Mouse (Mus musculus) G1E (cell line): ENCODE results near the gene Ckap4. TPM values are rescaled to one million over a fixed set of nuclear protein-coding genes. Genes with fewer than 3 reads are reported as not detected.
"Not testable (repeated sequence)": the region's sequence is repeated elsewhere in the genome, so short reads cannot be mapped to it uniquely, and the experiment has no call there.

Source experiments
- ATAC-seq: 2 replicates; pipeline ENCODE4 v1.8.0; 2016; ENCODE audit warnings: mild to moderate bottlenecking; ENCODE audit not compliant: insufficient number of reproducible peaks, poor library complexity, low FRiP score, severe bottlenecking; ENCODE audit errors: extremely low read depth
- DNase-seq: peaks from one replicate; pipeline ENCODE4 v3.0.0; 2012; ENCODE audit warnings: low spot score
- H3K27me3 ChIP-seq: 2 replicates; pipeline ENCODE4 v1.6.1; 2012; ENCODE audit warnings: mild to moderate bottlenecking, low read length, inconsistent platforms; ENCODE audit not compliant: insufficient read depth
- H3K36me3 ChIP-seq: replicated peaks from 2 replicates; pipeline ENCODE3; 2012; ENCODE audit warnings: mild to moderate bottlenecking, inconsistent platforms
- H3K4me1 ChIP-seq: 2 replicates; pipeline ENCODE4 v1.6.1; 2012; ENCODE audit warnings: low read depth, low read length, inconsistent platforms, mixed read lengths; ENCODE audit not compliant: insufficient read depth
- H3K4me3 ChIP-seq: 2 replicates; pipeline ENCODE4 v1.5.1; 2012; ENCODE audit warnings: low read depth, mild to moderate bottlenecking, inconsistent platforms, low read length, moderate library complexity, mixed read lengths
- H3K9me3 ChIP-seq: replicated peaks from 2 replicates; pipeline ENCODE4 v1.6.1; 2012; ENCODE audit warnings: inconsistent platforms
- CTCF ChIP-seq: IDR thresholded peaks from 2 replicates; pipeline ENCODE4 v1.5.1; 2012; ENCODE audit warnings: low read depth, low read length, inconsistent platforms, mixed read lengths
- GATA1 ChIP-seq: IDR thresholded peaks from 2 replicates; pipeline ENCODE4 v1.6.1; 2012; ENCODE audit warnings: borderline replicate concordance, low read length, inconsistent platforms, mixed read lengths
- GATA2 ChIP-seq: IDR thresholded peaks from 2 replicates; pipeline ENCODE4 v1.6.1; 2012; ENCODE audit warnings: low read depth, low read length, inconsistent platforms, borderline replicate concordance
- POLR2AphosphoS5 ChIP-seq: IDR thresholded peaks from 2 replicates; pipeline ENCODE4 v1.6.1; 2012; ENCODE audit warnings: low read depth, low read length, inconsistent platforms; ENCODE audit not compliant: insufficient replicate concordance
- TAL1 ChIP-seq: conservative IDR thresholded peaks from 2 replicates; pipeline ENCODE4 v1.6.1; 2012; ENCODE audit warnings: low read depth, low read length, inconsistent platforms, mixed read lengths
- polyA plus RNA-seq: library from polyadenylated mRNA; stranded (reverse); fragments of >175 nt; gene quantifications from 2 replicates; pipeline ENCODE4 v1.2.3, GENCODE M21; 2012
- total RNA-seq, 2 experiments: library from RNA; stranded (forward) in 1 of 2; stranded (reverse) in 1 of 2; fragments of 200-1000 nt in 1 of 2; fragments of >200 nt in 1 of 2; fragmentation: Nextera tagmentation in 1 of 2; gene quantifications; 2 replicates each; pipeline ENCODE4 v1.2.3; 2014 to 2017

Ckap4 gene
- total and polyA plus RNA-seq, 3 experiments = 0.02 to 5.3 TPM; not detected in 1

GRCm38 (mm10) chr10:84484661-84485060 lies 49.2 kb downstream of the Ckap4 start:
- TF ChIP-seq GATA2 = no peak
- TF ChIP-seq GATA1 = no peak
- no peak for TF ChIP-seq CTCF
- no peaks in the 10 kb centered on the region for H3K36me3 ChIP-seq
- DNase-seq (no peak), ATAC-seq (no peak)
- H3K4me1 ChIP-seq = no peaks in the 10 kb centered on the region
- H3K27me3 ChIP-seq = no peaks in the 10 kb centered on the region
- H3K9me3 ChIP-seq = no peaks in the 10 kb centered on the region
- no peak overlapping the region for H3K4me3 ChIP-seq

GRCm38 (mm10) chr10:84483553-84483952 lies 50.3 kb downstream of the Ckap4 start:
- DNase-seq (no peak), ATAC-seq (no peak)
- H3K4me3 ChIP-seq = no peak overlapping the region
- no peaks in the 10 kb centered on the region for H3K4me1 ChIP-seq
- TF ChIP-seq TAL1 (no peak), CTCF (no peak), GATA1 (no peak), POLR2AphosphoS5 (no peak), GATA2 (no peak)
- H3K9me3 ChIP-seq = no peaks in the 10 kb centered on the region
- no peaks in the 10 kb centered on the region for H3K36me3 ChIP-seq
- no peaks in the 10 kb centered on the region for H3K27me3 ChIP-seq

DNA sequence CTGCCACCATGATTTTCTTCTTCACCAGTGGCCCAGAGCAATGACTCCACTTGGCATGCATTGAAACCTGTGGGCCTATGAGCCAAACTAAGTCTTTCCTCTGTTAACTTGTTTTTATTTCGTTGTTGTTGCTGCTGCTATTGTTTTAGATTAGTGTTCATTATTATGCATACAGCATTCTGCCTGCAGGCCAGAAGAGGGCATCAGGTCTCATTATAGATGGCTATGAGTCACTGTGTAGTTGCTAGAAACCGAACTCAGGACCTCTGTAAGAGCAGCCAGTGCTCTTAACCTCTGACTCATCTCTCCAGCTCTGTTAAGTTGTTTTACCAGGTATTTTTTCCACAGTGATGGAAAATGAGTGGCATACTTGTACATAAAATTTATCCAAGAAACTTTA lies 50.8 kb downstream of the Ckap4 start:
- no peaks in the 10 kb centered on the region for H3K9me3 ChIP-seq
- no peaks in the 10 kb centered on the region for H3K4me1 ChIP-seq
- no peaks in the 10 kb centered on the region for H3K36me3 ChIP-seq
- DNase-seq (no peak), ATAC-seq (no peak)
- H3K4me3 ChIP-seq = no peak overlapping the region
- TF ChIP-seq POLR2AphosphoS5 (no peak), CTCF (no peak), GATA1 (no peak)
- no peaks in the 10 kb centered on the region for H3K27me3 ChIP-seq

GRCm38 (mm10) chr10:84482418-84482817 lies 51.4 kb downstream of the Ckap4 start:
- H3K4me1 ChIP-seq, H3K4me3 ChIP-seq, DNase-seq, H3K9me3 ChIP-seq, H3K36me3 ChIP-seq, H3K27me3 ChIP-seq, ATAC-seq: not testable (repeated sequence)

DNA sequence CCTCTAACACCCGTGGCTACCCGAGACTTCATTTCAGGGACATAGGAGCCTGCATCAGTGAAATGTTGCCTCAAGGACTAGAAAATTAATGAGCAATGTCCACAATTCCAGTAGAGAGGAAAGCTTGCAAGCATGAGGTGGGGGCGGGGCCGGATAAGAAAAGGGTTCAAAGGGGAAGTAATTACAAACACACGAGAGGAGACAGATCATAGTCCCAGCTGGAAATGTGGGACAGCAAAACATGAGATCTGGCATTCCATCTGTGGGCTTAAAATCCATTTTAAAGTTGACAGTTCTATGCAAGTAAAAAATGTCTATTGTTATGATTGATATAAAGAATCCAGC lies 52.6 kb downstream of the Ckap4 start:
- no peaks in the 10 kb centered on the region for H3K36me3 ChIP-seq
- DNase-seq (no peak), ATAC-seq (no peak)
- H3K9me3 ChIP-seq = no peaks in the 10 kb centered on the region
- H3K4me3 ChIP-seq = no peak overlapping the region
- no peaks in the 10 kb centered on the region for H3K27me3 ChIP-seq
- H3K4me1 ChIP-seq = no peaks in the 10 kb centered on the region
- TF ChIP-seq GATA1 (no peak), GATA2 (no peak), TAL1 (no peak), CTCF (no peak), POLR2AphosphoS5 (no peak)

GRCm38 (mm10) chr10:84480667-84481326 lies 53.1 kb downstream of the Ckap4 start:
- TF ChIP-seq CTCF (no peak), TAL1 (no peak), POLR2AphosphoS5 (no peak), GATA1 (no peak), GATA2 (no peak)
- ATAC-seq = no peak
- Histone ChIP-seq H3K4me3 (no peak overlapping the region), H3K4me1 (no peaks in the 10 kb centered on the region), H3K27me3 (no peaks in the 10 kb centered on the region), H3K9me3 (no peaks in the 10 kb centered on the region), H3K36me3 (no peaks in the 10 kb centered on the region)
- DNase-seq = no peak

- no peak for DNase-seq
- H3K9me3 ChIP-seq = peaks cover 3% of the 10 kb centered on the region; the same call in 1 of the 2 replicates
- ATAC-seq = no peak
- H3K4me1 ChIP-seq = no peaks in the 10 kb centered on the region
- no peaks in the 10 kb centered on the region for H3K27me3 ChIP-seq
- no peak overlapping the region for H3K4me3 ChIP-seq
- no peaks in the 10 kb centered on the region for H3K36me3 ChIP-seq
- TF ChIP-seq CTCF = no peak
- no peak for TF ChIP-seq POLR2AphosphoS5
- TF ChIP-seq GATA2 = no peak
- no peak for TF ChIP-seq TAL1
- TF ChIP-seq GATA1 = no peak
Measured at GRCm38 (mm10) chr10:84480146-84480545, 53.7 kb downstream of the Ckap4 start.
